Mouse (Mus musculus): ENCODE data around the gene Mapk3. TPM values are rescaled to one million over a fixed set of nuclear protein-coding genes. Genes with fewer than 3 reads are reported as not detected.
"Not testable (repeated sequence)": the region's sequence is repeated elsewhere in the genome, so short reads cannot be mapped to it uniquely, and the experiment has no call there.

The Mapk3 gene
- polyA plus RNA-seq, 1 experiment from 2014 or later: 69.8 TPM

DNA sequence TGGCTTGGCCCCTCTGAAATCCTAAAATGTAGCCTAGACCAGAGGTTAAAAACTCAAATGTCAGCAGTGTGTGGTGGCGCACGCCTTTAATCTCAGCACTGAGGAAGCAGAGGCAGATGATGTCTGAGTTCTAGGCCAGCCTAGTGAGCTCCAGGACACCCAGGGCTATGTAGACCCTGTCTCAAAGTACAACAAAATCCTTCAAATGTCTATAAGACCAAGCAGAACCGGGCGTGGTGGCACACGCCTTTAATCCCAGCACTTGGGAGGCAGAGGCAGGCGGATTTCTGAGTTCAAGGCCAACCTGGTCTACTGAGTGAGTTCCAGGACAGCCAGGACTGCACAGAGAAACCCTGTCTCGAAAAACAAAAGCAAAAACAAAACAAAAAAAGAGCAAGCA is 19.7 kb downstream of the Mapk3 start:
- WGBS: 90% methylated on average over 7 of the region's 7 CpGs
- H3K4me3 ChIP-seq; H3K27me3 ChIP-seq (ENCODE audit: insufficient read depth, poor library complexity, severe bottlenecking); H3K27ac ChIP-seq; H3K9me3 ChIP-seq; DNase-seq (ENCODE audit: low spot score): not testable (repeated sequence)
- H3K4me1 ChIP-seq: peaks cover 59% of the 10 kb centered on the region
- peaks cover 17% of the 10 kb centered on the region for H3K36me3 ChIP-seq

DNA sequence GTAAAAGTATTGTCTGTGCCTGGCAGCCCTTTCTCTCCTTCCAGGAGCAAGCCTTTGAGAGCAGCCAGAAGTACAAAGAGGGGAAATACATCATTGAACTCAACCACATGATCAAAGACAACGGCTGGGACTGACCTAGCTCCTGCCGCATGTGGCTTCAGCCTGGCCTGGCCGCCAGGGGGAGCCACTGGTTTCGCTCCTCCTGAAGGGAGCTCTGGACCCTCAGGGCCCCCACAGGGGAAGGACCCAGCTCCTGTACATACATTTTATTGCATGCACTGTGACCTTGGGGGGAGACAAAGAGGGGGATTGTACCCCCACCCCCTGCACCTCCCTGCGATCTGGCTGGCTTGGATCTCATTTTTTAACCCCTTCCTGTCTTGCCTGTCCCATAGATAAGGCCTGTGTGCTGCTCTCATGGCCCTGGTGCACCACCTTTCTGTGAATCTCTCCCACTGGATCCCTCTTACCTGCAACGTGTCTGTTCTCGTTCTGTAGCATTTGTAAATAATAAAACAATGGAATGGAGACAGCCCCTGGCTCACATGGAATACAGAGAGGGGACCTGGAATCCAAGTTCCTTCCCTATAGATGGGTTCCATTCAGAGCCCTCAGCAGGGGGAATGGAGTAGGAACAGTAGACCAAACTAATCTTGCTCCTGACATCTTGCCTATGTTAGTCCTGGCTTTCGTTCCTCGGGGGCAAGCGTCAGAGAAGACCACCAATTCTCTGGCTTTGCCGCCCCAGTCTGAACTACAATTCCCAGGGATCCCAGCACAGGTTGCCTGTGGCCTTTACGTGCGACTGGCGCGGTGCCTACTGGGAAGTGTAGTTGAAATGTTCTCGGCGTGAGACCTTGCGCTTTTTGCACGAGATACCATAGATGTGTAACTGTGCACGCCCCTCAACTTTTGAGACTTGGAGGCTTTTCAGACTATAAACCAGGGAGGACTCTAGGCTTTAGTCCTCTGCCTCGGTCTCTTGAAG is 20.9 kb downstream of the Mapk3 start:
- H3K27me3 ChIP-seq (ENCODE audit: insufficient read depth, poor library complexity, severe bottlenecking): no peaks in the 10 kb centered on the region
- peak overlapping the region; percentile 76 for H3K27ac ChIP-seq
- 2% methylated on average over 21 of the region's 21 CpGs for WGBS
- H3K4me3 ChIP-seq: peak overlapping the region; percentile 63
- DNase-seq (ENCODE audit: low spot score): peak; percentile 94
- no peaks in the 10 kb centered on the region for H3K9me3 ChIP-seq
- peaks cover 27% of the 10 kb centered on the region for H3K36me3 ChIP-seq
- H3K4me1 ChIP-seq: peaks cover 67% of the 10 kb centered on the region

DNA sequence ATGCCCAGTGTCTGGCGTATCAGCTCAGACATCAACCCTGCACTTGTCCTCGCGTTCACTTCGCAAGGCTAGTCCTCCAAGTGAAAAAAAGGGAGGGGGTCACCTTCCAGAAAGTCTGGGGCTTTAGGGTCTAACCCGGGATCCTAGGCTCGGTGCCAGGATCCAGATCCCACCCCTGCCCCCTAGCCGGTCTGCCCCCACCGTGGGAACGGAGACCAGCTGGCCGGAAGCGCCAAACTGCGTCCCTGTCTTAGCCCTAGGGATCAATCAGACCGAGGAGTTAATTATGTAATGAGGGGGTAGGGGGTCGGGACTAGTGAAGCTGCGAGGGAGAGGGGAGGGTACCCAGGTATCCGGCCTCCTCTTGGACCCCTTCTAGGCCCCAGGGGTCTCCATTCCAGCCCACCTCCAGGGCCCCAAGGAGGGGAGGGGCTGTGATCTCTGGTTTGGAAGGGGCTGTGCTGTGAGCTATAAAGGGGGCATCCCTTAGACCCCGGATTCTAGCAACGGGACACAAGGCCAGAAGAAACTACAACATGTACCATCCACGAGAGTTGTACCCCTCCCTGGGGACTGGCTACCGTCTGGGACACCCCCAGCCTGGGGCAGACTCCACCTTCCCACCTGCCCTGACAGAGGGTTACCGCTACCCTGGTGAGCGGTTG is 21.7 kb downstream of the Mapk3 start, which contains the start of gene Tbx6:
Gene Tbx6, plus strand, starts transcription at position 513 of the 665 bp plus-strand sequence.
- Histone ChIP-seq H3K27me3 (ENCODE audit: insufficient read depth, poor library complexity, severe bottlenecking) (no peaks in the 10 kb centered on the region), H3K27ac (peak within 1 kb of the TSS; percentile 76), H3K4me1 (peaks cover 61% of the 10 kb centered on the region), H3K36me3 (peaks cover 35% of the 10 kb centered on the region), H3K9me3 (no peaks in the 10 kb centered on the region), H3K4me3 (peak within 1 kb of the TSS; percentile 63)
- 7% methylated on average over 22 of the region's 22 CpGs for WGBS
- no peak for DNase-seq (ENCODE audit: low spot score)

DNA sequence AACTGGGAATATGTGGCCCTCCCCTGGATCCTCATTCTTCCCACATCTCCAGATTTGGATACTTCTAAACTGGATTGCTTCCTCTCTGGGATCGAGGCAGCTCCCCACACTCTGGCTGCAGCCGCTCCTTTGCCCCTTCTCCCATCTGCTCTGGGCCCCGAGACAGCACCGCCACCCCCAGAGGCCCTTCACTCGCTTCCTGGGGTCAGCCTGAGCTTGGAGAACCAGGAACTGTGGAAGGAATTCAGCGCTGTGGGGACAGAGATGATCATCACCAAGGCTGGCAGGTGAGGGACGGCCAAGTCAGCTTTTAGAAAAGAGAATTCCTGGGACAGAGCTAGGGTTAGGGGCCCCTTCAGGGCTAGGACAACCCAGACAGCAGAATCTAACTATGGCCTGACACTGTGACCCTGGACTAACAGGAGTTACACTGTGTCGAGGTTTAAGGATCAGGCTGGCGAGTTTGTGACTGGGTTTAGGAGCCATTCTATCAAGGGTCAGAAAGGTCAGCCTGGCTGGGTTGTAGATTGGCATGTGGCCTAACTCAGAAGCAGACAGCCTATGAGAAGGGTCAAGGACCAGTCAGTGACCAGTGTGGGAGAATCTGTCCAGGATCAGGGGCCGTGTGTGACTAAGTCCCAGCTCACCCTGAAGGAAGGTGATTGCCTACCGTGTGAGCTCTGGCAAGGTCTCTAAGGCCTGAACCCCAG is 22.4 kb downstream of the Mapk3 start:
- peak overlapping the region; percentile 76 for H3K27ac ChIP-seq
- H3K4me3 ChIP-seq: peak overlapping the region; percentile 63
- peaks cover 55% of the 10 kb centered on the region for H3K4me1 ChIP-seq
- no peak for DNase-seq (ENCODE audit: low spot score)
- peaks cover 42% of the 10 kb centered on the region for H3K36me3 ChIP-seq
- H3K27me3 ChIP-seq (ENCODE audit: insufficient read depth, poor library complexity, severe bottlenecking): no peaks in the 10 kb centered on the region
- WGBS: 31% methylated on average over 11 of the region's 11 CpGs
- H3K9me3 ChIP-seq: no peaks in the 10 kb centered on the region

DNA sequence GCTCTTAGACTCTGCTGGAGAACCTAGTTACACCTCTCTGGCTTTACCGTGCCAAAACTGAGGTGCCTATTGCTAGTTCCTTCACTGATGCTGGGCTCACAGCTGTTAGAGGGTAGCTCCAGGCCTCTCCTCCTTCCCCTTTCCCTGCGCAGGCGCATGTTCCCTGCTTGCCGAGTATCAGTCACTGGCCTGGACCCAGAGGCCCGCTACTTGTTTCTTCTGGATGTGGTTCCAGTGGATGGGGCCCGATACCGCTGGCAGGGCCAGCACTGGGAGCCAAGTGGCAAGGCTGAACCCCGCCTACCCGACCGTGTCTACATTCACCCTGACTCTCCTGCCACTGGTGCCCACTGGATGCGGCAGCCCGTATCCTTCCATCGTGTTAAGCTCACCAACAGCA is 23.3 kb downstream of the Mapk3 start:
- Histone ChIP-seq H3K4me3 (no peak overlapping the region), H3K27ac (no peak overlapping the region), H3K9me3 (no peaks in the 10 kb centered on the region), H3K27me3 (ENCODE audit: insufficient read depth, poor library complexity, severe bottlenecking) (no peaks in the 10 kb centered on the region), H3K36me3 (peaks cover 50% of the 10 kb centered on the region), H3K4me1 (peaks cover 46% of the 10 kb centered on the region)
- DNase-seq (ENCODE audit: low spot score): no peak
- 81% methylated on average over 13 of the region's 13 CpGs for WGBS

DNA sequence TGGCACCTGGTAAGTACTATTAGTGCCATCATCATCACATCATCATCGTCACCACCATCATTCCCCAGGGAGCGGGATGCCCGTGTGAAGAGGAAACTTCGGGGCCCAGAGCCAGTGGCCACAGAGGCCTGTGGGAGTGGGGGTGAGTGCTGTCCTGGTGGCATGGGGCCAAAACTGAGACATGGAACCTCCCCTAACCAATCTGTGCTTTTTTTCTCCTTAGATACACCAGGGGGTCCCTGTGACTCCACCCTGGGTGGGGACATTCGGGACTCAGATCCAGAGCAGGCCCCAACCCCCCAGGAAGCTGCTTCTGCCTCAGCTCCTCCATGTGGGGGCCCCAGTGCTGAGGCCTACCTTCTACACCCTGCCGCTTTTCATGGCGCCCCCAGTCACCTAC is 25.1 kb downstream of the Mapk3 start:
- no peak overlapping the region for H3K4me3 ChIP-seq
- DNase-seq (ENCODE audit: low spot score): peak; percentile 73
- WGBS: 82% methylated on average over 7 of the region's 7 CpGs
- H3K9me3 ChIP-seq: no peaks in the 10 kb centered on the region
- peaks cover 40% of the 10 kb centered on the region for H3K4me1 ChIP-seq
- H3K27ac ChIP-seq: no peak overlapping the region
- H3K36me3 ChIP-seq: peaks cover 62% of the 10 kb centered on the region
- H3K27me3 ChIP-seq (ENCODE audit: insufficient read depth, poor library complexity, severe bottlenecking): no peaks in the 10 kb centered on the region

DNA sequence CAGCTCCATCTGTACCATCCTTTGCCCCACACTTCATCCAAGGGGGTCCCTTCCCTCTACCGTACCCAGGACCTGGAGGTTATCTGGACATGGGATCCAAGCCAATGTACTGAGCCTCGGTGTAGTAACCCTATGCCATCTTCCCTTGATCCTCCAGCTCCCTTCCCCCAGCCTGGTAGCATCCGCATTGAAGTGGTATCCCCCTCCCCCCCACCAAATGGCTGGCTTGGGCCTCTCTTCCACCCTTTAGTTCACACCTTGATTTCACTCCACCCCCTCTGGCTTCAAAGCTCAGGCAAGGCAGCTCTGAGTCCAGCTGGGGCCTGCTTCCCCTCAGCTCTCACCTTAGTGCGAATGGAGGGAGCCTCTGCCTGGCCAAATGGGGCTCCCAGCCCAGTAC is 25.7 kb downstream of the Mapk3 start:
- no peaks in the 10 kb centered on the region for H3K27me3 ChIP-seq (ENCODE audit: insufficient read depth, poor library complexity, severe bottlenecking)
- WGBS: 72% methylated on average over 4 of the region's 4 CpGs
- DNase-seq (ENCODE audit: low spot score): no peak

DNA sequence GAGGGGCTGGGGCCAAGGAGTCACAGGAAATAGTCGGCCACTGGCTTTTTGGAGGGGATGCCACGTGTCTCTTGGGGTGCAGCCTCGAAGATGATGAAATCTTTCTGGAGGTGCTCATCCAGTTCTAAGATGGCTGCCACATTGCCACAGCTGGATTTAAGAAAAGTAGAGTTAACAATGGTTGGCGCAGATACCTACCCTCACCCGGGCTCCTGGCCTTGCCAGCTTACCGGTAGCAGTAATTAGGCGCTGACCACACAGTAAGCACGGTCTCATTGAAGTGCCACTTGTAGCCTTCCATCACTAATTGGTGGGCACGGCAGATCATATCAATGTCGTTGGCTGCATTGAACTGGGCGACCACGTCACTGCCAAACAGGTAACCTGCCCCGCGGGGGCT is 26.7 kb downstream of the Mapk3 start:
- Histone ChIP-seq H3K27ac (no peak overlapping the region), H3K36me3 (peaks cover 75% of the 10 kb centered on the region), H3K4me3 (no peak overlapping the region), H3K27me3 (ENCODE audit: insufficient read depth, poor library complexity, severe bottlenecking) (no peaks in the 10 kb centered on the region), H3K4me1 (peaks cover 34% of the 10 kb centered on the region), H3K9me3 (no peaks in the 10 kb centered on the region)
- 89% methylated on average over 14 of the region's 14 CpGs for WGBS
- no peak for DNase-seq (ENCODE audit: low spot score)

More for the DNA sequence above, 25.7 kb downstream of the Mapk3 start:
- H3K4me3 ChIP-seq: no peak overlapping the region
- no peaks in the 10 kb centered on the region for H3K9me3 ChIP-seq
- peaks cover 68% of the 10 kb centered on the region for H3K36me3 ChIP-seq
- H3K27ac ChIP-seq: no peak overlapping the region
- peaks cover 34% of the 10 kb centered on the region for H3K4me1 ChIP-seq

DNA sequence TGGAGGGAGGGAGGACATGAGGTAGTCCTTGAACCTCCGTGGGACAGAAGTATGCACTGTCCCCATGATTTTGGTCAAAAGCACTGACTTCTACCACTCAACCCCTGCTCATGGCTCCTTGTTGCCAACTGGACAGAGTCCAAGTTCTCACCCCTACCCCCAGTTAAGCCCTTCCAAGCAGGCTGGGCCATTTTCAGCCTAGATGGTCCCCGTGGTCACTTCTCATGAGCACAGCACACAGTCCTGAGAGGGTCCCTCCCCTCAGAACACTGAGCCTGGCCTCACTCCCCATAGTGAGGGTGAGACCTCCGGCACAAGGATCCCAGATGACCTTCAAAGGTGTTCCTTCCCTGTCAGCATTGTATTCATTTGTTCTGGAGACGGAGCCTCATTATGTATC is 29.7 kb downstream of the Mapk3 start:
- no peak overlapping the region for H3K4me3 ChIP-seq
- H3K4me1 ChIP-seq: peaks cover 23% of the 10 kb centered on the region
- no peaks in the 10 kb centered on the region for H3K9me3 ChIP-seq
- no peak for DNase-seq (ENCODE audit: low spot score)
- WGBS: 92% methylated on average over 4 of the region's 4 CpGs
- peaks cover 69% of the 10 kb centered on the region for H3K36me3 ChIP-seq
- H3K27me3 ChIP-seq (ENCODE audit: insufficient read depth, poor library complexity, severe bottlenecking): no peaks in the 10 kb centered on the region
- no peak overlapping the region for H3K27ac ChIP-seq

DNA sequence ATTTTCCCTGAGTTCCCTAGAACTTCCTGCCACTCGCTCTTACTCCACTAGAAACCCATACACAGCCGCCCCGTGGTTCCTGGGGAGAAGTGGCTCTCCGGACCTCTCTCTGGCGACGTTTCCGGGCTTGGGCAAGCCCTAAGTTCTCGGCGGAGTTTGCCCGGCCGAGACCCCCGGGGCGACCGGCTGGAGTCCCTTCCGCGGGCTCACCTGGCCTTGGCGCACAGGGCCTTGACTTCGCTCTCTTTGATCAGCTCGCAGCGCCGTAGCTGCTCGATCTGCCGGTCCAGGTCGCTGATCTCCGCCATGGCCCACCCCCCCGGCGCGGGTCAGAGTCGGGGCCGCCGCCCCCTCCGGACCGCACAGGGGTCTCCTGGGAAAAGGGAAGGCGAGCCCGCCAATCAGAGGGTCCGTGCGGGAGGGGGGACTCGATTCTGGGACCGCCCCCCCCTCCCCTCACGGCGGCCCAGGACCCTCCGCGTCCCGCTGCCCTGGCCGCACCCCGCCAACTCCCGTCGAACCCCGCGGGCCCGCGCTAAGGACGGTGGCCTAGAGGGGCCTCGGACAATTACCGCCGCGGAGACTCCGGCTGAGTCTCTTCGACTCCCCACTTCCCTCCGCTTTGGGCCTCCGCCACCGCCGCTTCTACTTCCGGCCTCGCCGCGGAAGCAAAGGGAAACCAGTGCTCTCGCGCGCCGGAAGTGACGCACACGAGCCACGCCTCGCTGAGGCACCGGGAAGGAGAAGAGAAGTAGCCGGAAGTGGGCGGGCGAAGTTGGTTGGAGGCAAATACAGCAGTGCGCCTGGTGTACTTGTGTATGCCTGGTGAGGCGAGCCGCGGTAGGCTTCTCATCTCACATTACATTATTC is 32.7 kb downstream of the Mapk3 start, which contains the start of gene Ppp4c:
Gene Ppp4c, minus strand, starts transcription at position 646 of the 870 bp plus-strand sequence.
- Histone ChIP-seq H3K9me3 (no peaks in the 10 kb centered on the region), H3K4me3 (peak within 1 kb of the TSS; percentile 95), H3K27me3 (ENCODE audit: insufficient read depth, poor library complexity, severe bottlenecking) (no peaks in the 10 kb centered on the region), H3K4me1 (peaks cover 37% of the 10 kb centered on the region), H3K36me3 (peaks cover 70% of the 10 kb centered on the region), H3K27ac (peak within 1 kb of the TSS; percentile 97)
- under 1% methylated on average over 75 of the region's 83 CpGs for WGBS
- peak; percentile 99 for DNase-seq (ENCODE audit: low spot score)

DNA sequence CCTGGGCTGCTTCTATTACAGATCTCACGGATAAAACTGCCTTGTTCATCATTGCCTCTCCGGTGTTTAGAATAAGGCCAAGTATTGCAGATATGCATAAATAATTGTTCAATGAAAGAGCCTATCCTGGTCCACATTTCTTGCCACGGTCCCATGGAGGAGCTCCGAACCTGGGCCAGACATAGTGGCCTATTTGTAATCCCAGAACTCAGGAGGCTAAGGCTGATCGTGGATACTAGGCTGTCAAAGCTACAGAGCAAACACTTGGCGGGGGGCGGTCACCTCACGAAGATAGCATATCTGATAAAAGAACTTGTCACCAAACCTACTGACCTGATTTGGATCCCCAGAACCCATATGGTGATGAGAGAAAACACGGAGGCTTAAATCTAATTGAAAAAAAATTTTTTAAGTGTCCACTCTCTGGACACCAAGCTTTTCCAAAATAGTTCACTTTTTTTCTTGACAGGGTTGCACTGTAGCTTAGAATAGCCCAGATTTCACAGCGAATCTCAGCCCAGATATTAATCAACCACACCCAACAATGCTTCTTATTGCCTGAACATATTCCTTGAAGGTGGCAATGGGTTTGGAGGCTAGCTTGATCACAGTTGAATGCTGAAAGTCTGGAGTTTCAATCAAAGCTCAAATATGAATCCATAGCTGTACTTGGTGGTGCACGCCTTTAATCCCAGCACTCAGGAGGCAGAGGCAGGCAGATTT is 33.5 kb downstream of the Mapk3 start:
- no peaks in the 10 kb centered on the region for H3K27me3 ChIP-seq (ENCODE audit: insufficient read depth, poor library complexity, severe bottlenecking)
- peaks cover 45% of the 10 kb centered on the region for H3K4me1 ChIP-seq
- 19% methylated on average over 11 of the region's 11 CpGs for WGBS
- H3K9me3 ChIP-seq: no peaks in the 10 kb centered on the region
- DNase-seq (ENCODE audit: low spot score): no peak
- H3K4me3 ChIP-seq: peak overlapping the region; percentile 95
- H3K36me3 ChIP-seq: peaks cover 70% of the 10 kb centered on the region
- peak overlapping the region; percentile 97 for H3K27ac ChIP-seq

Measured in heart, embryonic 10.5 days (tissue).